Mouse (Mus musculus) megakaryocyte-erythroid progenitor cell, adult 5-6 weeks (primary cell): ENCODE measurements around the gene Bcar1. TPM values are rescaled to one million over a fixed set of nuclear protein-coding genes. Genes with fewer than 3 reads are reported as not detected.

Source experiments
- ATAC-seq: replicated peaks from 2 replicates; pipeline ENCODE4 v1.8.0; 2016; ENCODE audit warnings: mild to moderate bottlenecking, inconsistent platforms; ENCODE audit not compliant: severe bottlenecking, poor library complexity, low FRiP score, low TSS enrichment
- total RNA-seq, 2 experiments: library from RNA; stranded (forward) in 1 of 2; stranded (reverse) in 1 of 2; fragments of 200-1000, 215-1000 nt in 1 of 2; fragments of >200 nt in 1 of 2; fragmentation: Nextera tagmentation in 1 of 2; gene quantifications; 2 replicates each; pipeline ENCODE4 v1.2.3; 2014 to 2017

The Bcar1 gene
- 0.17 TPM in 1 of 2 replicates, not detected in the other for total RNA-seq (2014; fragmentation: Nextera tagmentation)
- not detected in 2 replicates for total RNA-seq (2017)

GRCm38 (mm10) chr8:111743792-111744696 lies at the start of gene Bcar1:
Bcar1 (minus strand) TSS chr8:111743809.
- no peak for ATAC-seq

- no peak for ATAC-seq
These were observed 46.0 kb upstream of the Bcar1 start for GRCm38 (mm10) chr8:111789639-111790038.

- ATAC-seq: no peak
These were observed 45.6 kb upstream of the Bcar1 start for GRCm38 (mm10) chr8:111789200-111789599.

GRCm38 (mm10) chr8:111788497-111788896 lies 44.9 kb upstream of the Bcar1 start:
- ATAC-seq: no peak

GRCm38 (mm10) chr8:111788085-111788484 lies 44.5 kb upstream of the Bcar1 start:
- no peak for ATAC-seq

DNA sequence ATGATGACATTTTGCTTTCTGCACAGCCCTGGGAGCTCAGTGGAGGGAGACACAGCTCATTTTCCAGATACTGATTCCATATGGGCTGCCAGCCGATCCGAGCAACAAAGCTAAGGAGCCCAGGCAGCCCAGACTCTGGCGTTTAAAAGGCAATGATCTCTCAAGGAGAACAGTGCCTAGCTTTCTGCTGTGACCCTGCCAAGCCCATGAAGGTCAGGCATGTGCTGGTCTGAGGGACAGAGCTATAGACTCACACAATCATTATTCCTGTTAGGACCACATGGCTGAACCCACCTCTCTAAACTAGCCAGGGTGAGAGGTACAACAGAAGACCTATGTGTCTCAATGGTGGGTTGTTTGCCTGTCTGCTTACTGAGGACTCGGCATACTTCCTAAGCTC lies 44.1 kb upstream of the Bcar1 start:
- no peak for ATAC-seq

- ATAC-seq: no peak
These were observed 43.3 kb upstream of the Bcar1 start for GRCm38 (mm10) chr8:111786701-111787588.

GRCm38 (mm10) chr8:111786116-111786515 lies 42.5 kb upstream of the Bcar1 start:
- ATAC-seq: no peak

DNA sequence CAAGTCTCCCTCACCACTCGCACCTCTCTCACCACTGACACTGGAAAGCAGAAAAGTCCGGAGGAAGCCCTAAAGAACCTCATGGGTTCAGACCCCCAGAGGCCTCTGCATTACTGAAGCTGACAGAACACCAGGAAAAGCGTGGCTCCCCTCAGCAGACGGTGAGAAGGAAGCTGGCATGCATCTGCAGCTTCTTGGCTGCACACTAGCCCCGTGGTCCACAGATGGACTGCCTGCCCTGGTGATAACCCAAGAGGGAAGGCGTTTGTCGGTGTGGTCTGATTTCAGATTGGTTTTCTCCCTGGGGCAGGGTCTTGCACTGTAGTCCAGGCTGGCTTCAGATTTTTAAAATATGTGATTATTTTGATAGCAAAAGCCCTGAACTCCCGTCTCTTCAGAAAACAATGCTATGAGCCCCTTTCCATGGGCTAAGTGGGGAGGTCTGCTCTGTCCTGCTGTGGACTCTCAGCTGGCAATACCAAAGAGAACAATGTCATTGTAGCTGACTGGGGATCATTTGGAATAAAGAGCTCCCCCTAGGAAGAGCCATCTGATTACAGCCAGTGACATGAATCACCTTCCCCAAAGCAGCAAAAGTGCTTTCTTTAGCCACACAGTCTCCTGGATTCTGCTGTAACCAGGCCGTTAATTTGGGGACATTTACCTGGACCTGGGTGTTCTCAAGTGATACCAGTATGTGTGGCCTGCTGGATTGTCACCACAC lies 39.2 kb upstream of the Bcar1 start:
- no peak for ATAC-seq

DNA sequence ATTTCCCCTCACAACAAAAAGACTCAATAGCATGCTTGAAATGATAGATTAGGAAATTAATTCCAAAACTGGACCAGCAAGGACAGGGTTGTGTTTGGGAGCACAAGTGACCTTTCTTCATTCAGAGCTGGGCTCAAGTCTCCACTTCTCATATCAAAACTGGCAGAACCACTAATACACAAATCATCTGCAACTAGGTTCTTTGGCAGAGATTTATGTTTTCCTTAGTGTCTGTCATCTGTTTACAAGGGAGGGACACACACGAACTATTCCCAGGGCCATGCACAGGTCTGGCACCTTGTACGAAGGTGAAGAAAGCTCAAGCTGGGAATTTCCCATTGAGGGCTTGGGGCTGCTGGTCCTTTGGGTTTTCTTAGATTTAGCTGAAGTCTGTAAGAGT lies 38.6 kb upstream of the Bcar1 start:
- no peak for ATAC-seq

DNA sequence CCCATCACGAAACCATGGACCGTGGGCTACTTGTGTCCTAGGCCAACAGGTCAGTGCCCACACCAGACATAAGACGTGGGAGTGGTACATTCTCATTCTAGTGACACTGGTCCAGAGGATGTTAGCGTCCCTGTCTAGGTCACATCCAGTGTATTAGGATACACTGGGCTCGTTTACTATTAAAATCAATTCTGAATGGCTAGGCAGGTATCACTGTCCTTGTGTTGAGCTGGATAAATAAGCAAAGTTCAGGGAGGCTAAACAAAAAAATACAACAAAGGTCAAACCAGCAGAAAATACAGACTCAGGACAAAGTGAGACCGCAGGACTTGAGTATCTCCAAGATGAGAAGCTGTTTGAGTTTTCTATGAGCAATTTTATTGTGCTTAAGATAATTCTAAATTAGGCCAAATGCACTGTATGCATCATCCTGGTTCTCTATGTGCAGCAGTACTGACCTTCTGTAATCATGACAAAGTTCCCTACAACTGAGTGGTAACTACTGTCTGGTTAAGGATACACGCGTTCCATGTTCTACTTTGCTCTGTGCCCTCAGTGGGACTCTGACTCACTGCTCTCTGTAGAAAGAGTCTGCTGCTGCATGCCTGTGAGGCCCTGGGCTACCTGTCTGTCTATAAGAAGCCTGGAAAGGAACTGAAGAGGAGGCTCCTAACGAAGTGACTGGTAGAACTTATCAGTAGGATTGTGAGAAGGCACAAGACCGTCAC lies 37.3 kb upstream of the Bcar1 start:
- ATAC-seq: no peak

DNA sequence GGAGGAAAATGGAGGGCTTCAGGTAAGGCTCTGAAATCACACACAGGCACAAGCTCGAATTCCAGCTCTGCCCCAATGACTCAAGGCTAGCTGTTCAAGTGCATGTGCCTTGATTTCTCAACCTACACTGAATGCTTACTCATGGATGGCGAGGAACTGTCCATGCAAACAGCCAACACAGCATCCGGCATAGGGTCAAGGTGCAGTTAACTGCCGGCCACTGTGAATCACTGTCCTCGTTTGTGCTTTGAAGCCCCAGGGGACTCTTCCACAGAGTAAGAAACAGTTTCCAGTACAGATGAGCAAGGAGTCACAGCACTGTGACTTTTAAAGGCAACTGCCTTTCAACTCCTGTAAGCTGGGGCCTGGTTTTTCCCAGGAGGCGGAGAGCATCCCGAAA lies 36.1 kb upstream of the Bcar1 start:
- no peak for ATAC-seq

GRCm38 (mm10) chr8:111778801-111779200 lies 35.2 kb upstream of the Bcar1 start:
- ATAC-seq: no peak

DNA sequence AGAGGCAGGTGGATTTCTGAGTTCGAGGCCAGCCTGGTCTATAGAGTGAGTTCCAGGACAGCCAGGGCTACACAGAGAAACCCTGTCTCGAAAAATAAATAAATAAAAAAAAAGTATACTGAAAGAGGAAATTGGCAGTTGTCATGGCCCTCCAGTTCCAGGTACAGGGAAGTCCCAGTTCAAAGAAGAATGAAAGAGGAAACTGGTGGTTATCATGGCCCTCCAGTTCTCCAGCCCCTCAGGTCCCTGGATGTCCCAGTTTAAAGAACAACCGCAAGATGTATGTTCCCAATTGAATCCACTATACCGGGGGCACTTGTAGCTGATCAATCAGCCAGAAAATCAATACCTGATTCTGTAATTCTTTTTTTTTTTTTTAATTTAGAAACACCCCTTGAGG lies 32.9 kb upstream of the Bcar1 start:
- ATAC-seq: no peak

DNA sequence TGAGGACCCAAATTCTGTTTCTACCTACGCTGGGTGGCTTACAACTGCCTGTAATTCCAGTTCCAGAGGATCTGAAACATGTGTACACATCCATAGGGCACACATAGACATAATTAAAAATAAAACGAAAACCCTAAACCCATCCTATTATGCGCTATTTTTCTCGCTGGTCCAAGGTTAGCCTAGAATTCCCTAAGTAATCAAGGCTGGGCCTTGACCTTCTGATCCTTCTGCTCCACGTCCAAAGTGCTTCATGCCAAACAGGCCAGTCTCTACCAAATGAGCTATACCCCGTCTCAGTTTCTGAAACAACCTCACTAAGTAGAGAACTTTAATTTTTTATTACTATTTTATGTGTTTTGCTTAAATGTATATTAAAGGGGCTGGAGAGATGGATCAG lies 32.2 kb upstream of the Bcar1 start:
- no peak for ATAC-seq

GRCm38 (mm10) chr8:111773476-111773875 lies 29.9 kb upstream of the Bcar1 start:
- no peak for ATAC-seq

DNA sequence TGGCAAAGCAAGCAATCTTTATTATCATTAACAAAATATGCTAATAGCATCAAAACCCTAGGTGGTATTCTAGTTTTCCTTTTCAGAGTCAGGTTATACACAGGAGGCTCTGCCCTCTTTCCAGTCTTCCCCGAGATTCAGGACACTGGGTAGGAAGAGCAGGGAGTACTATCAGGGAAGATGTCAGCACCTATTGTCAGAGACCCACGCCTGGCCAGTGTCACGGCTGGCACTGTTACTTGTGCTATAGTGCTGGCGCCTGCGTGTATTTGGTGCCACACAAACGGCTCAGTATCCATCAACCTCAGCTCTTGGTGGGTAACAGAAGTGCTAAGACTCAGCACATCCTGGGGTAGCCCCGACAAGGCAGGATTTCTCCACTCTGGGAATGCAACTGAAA lies 29.4 kb upstream of the Bcar1 start:
- ATAC-seq: no peak

DNA sequence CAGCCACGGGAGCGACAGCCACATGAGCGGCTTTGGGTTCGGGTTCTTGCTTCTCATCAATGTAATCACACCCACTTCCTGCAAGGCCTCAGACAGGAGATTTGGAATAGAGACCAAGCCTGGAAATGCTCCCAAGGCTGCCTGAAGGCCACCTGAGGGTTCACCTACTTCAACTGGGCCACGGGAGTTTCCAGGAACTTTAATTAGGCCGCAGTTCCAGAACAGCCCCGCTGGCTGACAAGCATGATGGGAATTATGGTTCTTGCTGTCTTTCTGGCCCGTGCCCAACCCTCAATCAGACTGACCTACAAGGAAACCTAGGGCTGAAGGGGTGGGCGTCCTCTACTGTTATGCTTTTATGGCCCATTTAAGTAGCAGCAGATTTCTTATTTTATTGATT lies 28.5 kb upstream of the Bcar1 start:
- no peak for ATAC-seq

- no peak for ATAC-seq
These were observed 28.0 kb upstream of the Bcar1 start for GRCm38 (mm10) chr8:111771625-111772020.
